Mouse (Mus musculus) ES-Bruce4 (cell line): ENCODE measurements around the gene Zbtb16.

Experiments used
- CTCF ChIP-seq: IDR thresholded peaks from one replicate; pipeline ENCODE4 v1.8.1; 2011; ENCODE audit warnings: low read depth, low read length
- EP300 ChIP-seq: IDR thresholded peaks from 2 replicates; pipeline ENCODE4 v1.6.1; 2011; ENCODE audit warnings: low read depth, low read length; ENCODE audit not compliant: insufficient read depth

- no peak for TF ChIP-seq EP300
- no peak for TF ChIP-seq CTCF
Measured at GRCm38 (mm10) chr9:48790575-48790974, 45.4 kb downstream of the Zbtb16 start.
